Mouse (Mus musculus): ENCODE measurements around the gene Tmem164.

The Tmem164 gene

DNA sequence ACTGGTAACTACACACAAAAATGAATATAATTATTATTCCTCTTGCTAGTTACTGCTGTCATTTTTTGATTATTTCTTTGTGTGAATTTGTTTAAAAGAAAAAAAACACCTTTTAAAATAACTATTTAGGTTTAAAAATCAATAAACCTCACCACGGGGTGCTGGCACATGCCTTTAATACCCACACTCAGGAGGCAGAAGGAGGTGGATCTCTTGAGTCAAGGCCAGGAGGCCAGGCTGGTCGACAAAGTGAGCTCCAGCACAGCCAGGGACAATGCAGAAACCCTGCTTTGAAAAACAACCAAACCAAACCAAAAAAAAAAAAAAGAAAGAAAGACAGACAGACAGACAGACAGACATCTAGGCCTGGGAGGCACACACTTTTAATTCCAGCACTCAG, 12.1 kb downstream of the Tmem164 start:
- DNase-seq, result no peak

DNA sequence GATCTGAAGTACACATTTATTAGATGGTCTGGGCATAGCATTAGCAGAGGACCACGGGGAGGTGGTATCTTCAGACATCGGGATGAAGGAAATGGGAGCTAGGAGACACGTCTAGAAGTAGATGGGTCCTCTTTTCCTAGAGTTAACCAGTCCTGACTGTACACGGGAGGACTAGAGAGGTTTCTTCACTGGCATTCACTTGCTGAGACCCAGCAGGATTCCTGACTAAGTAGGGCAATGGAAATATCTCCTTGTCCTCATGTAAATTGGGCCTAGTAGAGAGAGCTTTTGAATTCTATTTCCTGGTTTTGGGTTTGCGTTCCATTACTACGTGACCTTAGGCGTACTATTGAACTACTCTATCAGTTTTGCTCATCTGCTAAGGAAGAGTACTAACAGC, 13.1 kb downstream of the Tmem164 start:
- DNase-seq, result no peak

DNA sequence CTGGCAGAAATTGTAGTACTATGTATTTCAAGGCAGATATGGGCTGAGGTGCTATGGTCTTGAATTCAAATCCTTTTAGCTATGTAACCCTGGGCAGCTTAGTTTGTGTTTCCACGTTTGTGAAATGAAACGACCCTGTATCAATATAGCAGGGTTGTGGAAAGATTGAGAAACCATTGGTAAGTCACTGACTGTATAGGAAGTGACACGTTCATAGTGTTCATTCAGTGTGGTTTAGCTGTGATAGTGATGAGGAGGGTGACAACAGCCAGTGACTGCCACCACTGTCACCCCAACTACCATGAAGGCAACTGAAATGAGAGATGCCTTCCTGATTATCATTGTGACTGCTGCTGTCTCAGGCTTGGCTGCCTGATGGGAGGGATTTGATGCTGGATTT, 13.7 kb downstream of the Tmem164 start:
- DNase-seq, result no peak

DNA sequence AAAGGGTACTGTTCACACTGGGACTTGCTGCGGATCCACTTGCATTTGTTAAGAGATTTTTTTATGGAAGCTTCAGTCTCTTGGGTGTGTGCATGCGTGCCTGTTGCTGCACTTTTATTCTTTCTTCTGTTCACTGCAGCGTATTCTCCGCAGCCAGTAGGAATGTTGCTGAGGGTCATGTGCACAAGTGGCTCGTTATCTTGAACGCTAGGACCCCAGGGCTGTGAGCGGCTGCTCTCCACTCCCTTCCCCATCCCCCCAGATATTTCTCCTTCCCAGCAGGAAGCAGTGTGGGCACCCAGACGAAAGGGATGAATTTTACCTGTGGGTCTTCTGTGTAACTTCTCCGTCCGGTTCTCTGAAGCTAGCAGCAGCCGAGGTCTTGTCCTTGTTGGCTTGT, 15.6 kb downstream of the Tmem164 start:
- DNase-seq, result no peak

DNA sequence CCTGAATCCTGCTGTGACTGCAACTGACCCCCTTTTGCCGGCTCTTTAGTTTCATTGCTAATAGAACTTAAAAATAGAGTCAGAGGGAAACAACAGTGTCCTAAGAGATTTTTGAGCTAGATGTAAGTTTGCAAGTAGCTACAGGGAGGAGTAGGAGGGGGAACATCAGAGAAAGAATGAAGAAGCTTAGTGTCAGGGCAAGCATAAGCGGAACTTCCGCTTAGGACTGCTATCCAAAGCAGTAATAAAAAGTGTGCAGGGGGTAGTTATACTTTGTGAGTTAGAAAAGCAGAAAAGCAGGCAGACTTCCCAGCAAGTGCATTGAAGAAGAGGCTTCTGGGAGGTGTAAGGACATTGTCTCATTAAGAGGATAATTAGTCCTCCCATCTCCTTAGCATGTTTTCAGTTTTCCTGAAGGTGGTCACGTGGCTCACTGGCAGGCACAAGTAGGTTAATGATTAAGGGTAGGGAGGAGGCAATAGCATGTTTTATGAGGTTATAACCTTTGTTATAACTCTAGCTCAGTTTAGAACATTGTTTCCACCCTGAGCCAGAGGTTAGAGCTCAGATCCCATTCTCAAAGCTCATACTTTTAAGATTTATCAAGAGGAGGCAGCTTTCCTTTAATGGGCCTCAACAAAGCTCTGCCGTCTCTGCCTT, 16.5 kb downstream of the Tmem164 start:
- DNase-seq, result no peak

DNA sequence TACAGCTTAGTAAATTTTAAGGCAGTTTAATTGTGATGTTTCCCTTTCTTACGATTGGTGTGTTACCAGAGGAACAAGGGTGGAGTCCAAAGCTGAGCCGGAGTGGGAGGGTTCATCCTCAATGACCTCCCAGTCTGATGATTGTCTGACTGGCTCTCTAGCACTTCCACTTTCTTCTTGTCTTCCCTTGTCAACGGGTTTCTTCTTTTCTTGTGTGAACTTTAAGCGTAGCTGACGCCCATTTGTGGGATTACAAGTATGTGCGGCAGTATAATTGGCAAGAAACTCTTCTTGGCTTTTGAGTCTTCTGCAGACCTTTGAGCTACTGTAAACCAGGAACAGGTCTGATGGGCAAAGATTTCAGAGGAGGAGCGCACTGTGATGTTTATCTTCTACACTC, 17.0 kb downstream of the Tmem164 start:
- no peak for DNase-seq

DNA sequence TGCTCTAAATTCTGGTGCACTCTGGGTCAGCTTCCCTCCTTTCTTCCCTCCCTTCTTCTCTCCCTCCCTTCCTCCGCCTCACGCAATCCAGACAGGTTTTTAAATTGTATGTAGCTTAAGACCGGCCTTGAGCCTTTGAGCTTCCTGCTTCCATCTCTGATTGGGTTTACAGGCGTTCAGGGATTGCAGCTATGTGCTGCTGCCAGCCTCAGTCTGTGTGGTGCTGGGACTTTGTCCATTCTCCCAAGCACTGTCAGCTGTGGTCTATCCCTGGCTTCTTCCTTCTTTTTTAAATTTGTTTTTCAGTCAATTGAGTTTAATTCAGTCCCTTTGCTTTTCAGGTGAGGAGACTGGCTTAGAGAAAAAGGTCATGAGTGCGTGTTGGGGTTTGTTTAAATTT, 20.9 kb downstream of the Tmem164 start:
- DNase-seq, result no peak

DNA sequence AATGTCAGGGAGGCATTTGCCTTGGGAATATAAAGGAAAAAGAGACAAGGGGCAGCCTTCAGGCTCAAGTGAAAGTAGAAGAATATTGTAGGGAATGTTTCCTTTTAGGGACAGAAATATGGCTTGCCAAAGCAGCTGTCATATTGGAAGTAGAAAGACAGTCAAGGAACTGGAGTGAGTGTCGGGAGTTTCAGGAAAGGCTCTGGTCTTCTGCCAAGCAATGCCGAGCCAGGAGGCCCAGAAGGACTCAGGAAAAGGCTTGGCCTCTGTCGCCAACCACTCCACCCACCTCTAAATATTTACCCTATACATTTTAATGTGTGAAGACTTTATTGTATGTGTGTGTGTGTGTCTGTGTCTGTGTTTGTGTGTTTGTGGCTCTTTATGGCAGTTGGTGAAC, 21.4 kb downstream of the Tmem164 start:
- no peak for DNase-seq

DNA sequence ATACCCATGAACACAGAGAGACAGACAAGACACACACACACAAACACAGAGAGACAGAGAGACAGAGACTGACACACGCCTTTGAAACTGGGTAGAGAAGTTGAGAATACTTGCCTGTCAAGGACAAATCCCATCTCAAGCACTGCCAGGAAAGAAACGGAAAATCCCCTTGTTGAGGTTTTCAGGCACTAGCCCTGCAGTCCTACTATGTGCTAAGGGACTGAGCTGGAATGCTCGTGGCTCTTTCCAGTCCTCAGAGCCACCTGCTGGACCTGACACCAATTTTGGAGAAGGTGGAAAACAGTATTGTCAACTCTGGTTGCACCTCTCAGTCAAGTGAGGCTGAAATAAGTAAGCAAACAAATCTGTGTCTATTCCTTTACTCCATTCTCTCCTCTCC, 22.7 kb downstream of the Tmem164 start:
- DNase-seq, result no peak

DNA sequence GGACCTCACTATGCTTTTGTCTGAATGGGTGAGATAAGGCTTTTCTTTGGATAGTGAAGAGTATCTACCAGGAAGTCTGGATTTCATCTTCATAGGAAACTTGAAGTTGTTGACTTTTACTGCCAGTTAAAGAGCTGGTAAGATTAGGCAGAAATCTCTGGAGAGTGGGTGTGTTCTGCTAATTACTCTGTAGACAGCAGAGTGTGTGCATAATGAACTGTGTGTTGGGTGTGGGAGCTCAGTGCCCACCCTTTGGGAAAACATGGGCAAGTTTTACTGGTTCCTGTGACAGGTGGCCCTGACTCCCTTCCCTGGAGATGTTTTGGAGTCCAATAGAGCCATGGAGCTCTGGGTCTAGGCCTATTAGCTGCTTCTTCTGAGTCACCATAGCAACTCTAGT, 27.1 kb downstream of the Tmem164 start:
- DNase-seq, result no peak

DNA sequence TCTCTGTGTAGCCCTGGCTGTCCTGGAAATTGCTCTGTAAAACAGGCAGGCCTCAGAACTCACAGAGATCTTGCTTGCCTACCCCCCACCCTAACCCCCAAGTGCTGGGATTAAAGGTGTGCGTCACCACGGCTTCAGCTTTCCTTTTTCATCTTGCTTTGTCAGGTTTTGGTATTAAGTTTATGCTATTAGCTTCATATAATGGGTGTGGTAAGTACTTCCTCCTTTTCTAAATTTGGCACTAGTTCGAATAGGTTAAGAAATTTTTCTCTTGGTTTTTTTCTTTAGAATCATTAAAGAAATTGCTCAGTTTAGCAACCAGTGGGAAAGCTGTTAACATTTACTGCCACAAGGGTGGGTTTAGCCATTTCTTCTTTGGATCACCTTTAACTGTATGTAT, 34.8 kb downstream of the Tmem164 start:
- no peak for DNase-seq

DNA sequence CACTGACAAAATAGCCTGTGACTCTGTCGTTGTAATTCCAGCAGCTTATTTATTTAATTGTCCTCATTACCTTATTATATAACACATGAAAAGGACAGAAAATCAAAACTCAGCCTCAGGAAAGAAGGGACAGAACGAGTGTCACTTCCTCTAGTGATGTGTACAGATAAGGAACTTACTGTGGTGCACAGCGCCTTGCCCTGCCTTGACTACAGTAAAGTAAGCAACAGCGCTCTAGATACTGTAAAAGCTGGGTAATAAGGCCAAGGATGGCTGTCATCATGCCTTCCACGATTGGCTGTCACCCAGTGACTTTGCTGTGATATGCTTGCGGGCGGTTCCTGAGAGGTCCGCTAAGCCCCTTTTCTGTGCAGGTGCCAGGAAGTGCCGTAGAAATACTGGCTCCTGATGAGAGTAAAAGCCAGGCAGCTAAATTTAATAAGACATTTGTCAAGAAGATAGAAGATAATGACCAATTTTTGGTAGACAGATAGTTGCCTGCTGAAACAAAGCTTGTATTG, 36.8 kb downstream of the Tmem164 start:
- no peak for DNase-seq

DNA sequence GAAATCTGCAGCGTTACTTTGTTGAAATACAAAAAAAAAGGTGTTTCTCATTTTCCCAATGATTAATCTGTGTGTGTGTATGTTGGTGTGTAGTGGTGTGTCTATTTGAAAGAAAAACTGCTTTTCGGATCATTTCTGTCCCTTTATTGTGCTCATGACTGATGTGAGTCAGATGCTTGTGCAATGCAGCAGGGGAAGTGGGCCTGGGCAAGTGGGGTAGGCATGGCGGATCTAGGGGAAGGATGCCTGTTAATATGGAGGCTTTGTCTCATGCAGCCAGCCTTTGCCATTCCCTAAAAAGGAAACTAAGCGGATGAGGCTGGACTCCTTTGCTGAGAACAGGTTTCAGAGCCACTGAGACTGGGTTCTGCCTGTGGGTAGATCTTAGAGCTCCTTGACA, 37.6 kb downstream of the Tmem164 start:
- DNase-seq, result no peak

DNA sequence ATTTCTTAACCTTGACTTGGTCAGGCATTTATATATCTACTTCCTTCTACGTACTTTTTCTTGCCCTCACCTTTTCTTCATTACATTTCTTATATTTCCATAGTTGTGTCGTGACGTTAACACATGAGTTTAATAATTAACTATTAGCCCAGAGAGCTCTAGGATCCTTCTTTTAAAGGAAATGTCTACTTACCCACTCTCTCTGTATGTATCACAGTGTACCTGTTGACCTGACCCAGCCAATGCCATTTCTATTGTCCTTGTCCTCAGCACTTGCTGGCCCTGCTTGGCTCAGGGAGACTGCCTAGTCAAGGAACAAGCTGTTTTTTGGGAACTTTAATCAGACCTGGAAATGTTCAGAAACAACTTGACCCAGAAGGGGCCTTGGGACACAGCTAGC, 40.7 kb downstream of the Tmem164 start:
- DNase-seq, result no peak

DNA sequence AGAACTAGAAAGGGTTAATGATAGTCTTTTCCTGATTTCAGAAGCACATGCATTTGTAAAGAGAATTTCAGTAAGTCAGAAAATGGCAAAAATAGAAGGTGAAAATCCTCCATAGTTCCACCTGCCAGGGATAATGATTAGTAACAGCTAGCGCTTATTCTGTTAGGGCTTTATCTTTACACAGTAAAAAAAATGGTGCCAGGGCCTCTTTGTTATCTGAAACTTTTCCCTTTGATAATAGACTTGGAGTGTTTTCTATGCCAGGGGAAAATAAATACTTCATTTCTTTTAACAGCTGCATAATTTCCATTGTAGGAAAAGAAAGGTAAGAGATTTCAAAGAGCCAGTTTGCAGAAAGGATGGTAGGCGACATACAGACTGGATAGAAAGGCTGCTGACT, 43.0 kb downstream of the Tmem164 start:
- DNase-seq, result no peak

DNA sequence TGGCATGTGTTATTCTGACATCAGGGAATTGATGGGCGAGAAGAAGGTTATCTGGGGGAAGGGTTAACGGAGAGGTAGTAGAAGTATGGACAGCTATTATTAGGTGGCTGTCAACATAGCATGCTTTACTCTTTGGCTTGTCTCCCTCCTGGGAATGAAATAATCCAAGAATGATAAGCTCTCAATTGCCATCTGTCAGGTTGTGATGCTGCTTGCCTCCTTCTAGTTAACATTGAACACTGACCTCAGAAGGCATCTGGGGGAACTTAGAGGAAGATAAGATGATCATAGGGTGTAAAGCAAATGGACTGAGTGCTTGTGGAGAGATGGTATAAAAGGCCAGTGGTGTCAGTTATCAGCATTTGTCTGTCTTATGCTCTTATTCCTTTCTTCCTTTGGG, 44.4 kb downstream of the Tmem164 start:
- DNase-seq, result no peak

DNA sequence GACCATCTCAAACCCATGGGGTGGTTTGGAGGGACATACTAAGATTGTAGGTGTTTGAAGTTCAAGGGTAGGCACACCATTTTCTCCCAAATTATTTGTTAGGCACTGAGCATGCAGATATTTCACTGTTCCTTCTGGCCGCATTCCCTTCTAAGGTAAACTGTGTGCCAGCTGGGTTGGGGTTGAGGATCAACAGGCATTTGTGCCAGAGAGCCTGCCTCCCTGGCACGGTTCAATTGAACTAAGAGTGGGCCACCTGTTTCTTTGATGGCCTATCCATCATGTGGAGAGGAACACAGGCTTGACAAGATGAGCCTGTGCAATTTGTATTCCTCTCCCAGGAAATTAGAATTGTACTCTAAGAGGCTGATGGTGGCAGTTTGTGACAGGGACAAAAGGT, 45.1 kb downstream of the Tmem164 start:
- DNase-seq, result no peak

DNA sequence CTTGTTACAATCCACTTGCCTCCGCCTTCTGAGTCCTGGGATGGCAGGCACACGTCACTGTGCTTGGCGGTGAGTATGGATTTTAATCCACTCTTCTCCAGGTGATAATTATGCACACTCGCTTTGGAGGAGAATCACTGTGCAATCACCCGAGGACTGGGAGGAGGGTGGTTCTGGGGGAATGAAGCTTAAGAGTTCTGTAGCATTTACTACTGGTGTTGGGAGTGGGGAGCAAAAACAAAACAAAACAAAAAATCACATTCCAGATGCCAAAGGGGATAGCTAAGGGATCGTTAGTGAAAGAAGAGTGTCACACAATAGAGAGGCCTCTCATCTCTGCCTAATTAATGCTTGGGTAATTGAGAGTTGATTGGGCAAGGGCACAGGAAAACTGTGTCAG, 46.6 kb downstream of the Tmem164 start:
- no peak for DNase-seq

DNA sequence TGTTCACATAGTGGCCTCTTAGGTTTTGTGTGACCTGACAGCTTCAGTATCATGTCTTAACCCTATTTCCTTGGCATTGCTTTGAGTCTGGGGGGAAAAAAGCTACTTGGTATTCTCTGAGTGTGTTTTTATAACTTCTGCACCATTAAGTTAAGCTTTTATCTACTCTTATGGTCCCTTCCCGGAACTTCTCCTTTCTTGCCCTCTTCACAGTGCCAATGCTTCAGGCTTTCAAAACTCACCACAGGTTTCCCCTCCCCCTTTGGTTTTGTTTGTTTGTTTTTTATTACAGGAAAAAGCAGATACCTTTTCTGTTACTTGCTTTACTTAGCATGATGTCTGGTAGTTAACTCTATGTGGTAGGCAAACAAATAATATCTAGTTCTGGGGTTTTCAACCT, 47.8 kb downstream of the Tmem164 start:
- no peak for DNase-seq

DNA sequence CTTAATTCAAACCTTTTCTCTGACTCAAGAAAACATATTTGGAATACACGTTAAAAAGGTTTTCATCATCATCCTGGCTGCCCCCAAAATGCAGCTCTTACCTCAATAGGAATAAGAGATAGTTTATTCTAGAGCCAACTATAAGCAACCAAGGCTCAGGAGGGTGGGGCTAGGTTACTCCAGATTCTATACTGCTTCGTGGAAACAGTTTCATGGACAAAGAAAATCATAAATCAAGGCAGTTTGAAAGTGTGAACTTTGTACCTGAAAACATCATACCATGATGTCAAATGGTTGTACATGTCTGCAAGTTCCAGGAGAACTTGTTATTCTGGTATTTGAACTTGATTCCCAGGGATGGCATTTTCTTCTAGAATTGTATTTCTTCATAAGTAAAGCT, 48.3 kb downstream of the Tmem164 start:
- no peak for DNase-seq

DNA sequence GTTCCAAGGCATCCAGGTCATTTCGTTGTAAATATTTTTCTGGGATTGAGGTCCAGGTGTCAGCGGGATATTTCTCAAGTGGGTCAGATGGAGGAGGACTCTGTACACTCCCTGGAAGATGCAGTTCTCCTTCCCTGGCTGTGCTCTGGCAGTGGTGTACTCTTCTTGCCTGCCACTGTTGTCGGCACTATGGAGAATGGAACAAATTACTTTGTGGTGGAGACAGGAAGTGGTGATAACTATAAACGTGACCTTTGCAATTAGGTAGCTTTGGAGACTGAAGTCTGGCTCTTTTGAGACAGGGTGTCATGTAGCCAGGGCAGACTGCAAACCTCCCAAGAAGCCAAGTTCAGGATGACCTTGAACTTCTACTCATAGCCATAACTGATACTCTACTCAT, 55.9 kb downstream of the Tmem164 start:
- DNase-seq, result no peak

DNA sequence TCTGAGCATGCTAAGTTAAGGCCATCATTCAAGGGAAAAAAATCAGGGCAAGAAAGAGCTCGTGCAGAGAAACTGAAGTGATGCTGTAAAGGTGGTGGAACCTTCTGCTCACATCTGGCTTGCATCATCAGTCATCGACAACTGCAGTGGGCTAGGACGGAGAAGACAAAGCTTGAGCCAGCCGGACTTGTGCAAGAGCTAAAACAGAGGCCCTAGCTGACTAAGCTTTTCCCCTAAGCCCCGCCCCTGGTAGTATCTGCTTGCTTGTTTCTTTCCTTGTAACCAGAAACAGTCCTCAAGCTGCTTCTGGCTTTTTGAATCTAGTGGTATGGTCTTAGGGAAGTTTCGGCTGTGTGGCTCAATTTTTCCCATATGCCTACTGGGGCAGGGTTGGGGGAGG, 56.5 kb downstream of the Tmem164 start:
- peak; percentile 17 for DNase-seq

DNA sequence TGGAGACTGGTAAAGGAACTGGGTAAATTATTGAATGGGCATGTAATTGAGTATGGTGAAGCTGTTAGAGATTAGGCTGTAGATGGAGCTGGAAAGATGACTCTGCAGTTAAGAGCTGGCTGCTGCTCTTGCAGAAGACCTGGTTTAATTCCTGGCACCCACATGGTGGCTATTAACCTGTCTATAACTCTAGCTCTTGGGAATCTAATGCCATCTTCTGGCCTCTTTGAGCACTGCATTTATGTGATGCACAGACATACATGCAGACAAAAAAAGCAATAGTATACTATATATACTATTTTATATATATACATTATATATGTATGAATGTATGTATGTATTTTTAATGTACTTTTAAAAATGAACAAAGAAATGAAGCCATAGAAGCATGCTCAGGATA, 66.2 kb downstream of the Tmem164 start:
- DNase-seq, result no peak

DNA sequence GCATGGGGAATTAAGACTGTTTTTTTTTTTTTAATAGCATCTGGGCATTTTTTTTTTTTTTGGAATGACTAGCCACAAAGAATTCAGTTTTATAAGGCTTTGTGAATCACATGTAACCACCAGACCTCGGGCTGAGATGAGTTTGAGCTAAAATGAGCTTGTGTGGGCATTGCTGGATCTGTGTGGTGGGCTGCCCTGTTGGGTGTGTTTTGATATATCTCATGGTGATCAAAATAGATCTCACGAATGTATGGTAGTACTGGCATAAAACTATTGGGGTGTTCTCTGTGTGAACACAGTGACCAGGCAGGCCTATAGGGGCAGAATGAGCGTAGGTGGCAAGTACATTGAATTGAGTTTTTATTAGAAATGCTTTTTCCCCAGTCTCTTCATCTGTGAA, 67.4 kb downstream of the Tmem164 start:
- no peak for DNase-seq

DNA sequence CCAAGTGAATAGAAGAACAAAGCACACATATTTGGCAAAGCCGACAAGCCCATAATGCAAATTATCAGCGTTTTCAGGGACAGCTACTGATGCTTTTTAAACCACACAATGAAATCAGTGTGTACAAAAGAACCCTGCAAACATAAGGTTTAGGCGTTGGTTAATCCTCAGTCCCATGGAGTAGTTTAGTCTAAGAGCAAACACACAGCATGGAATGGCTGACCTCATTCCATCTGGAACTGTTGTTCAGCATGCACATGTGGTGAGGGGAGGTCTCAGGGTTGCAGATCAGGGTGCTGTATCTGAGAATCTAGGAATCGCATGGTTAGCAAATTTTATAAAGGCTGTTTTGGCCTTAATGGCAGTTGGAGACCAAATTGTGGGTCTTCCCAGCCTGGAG, 69.6 kb downstream of the Tmem164 start:
- DNase-seq, result no peak

DNA sequence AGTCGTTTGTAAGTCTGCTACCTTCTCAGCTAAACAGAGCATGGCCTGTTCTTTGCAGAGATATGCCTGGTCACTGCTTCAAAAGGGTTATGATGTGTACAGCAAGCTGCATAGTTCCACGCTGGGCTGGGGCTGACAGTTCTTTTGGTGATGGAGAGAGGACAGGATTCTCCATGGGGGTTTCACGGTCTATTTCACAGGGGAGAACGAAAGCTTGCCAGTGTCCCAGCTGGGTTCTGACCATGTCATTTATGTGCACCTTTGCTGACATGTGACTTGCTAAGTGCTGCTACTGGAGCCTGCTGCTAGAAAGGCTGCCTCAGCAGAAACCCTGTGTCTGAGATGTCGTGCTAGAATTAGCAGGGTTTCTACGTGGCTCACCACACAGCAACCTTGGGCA, 74.3 kb downstream of the Tmem164 start:
- DNase-seq, result no peak
